Mouse (Mus musculus): Measurements from ENCODE around the gene St8sia1. TPM values are rescaled to one million over a fixed set of nuclear protein-coding genes. Genes with fewer than 3 reads are reported as not detected.
A peak's percentile ranks its signal among the peaks of the same experiment; 100 is the strongest.

Gene St8sia1
- total and polyA plus RNA-seq, 3 experiments = 0.01 TPM; not detected in 2

- no peak overlapping the region for H3K9ac ChIP-seq (ENCODE audit: control insufficient read depth, low read depth, low read length, poor library complexity, severe bottlenecking)
- H3K27ac ChIP-seq (ENCODE audit: control insufficient read depth, low read depth, low read length) = no peak overlapping the region
- peaks cover 6 to 23% of the 10 kb centered on the region in 2 experiments for H3K4me1 ChIP-seq (ENCODE audit: control insufficient read depth in 1 of 2, insufficient read depth in 2 of 2, low read length in 2 of 2)
- no peak for DNase-seq (ENCODE audit: low read depth, low spot score)
- H3K79me2 ChIP-seq (ENCODE audit: control insufficient read depth, insufficient read depth, low read length, poor library complexity) = no peaks in the 10 kb centered on the region
- no peaks in the 10 kb centered on the region for H3K9me3 ChIP-seq (replicated peaks; ENCODE audit: insufficient read depth, low read length)
- no peak for TF ChIP-seq UBTF (IDR thresholded peaks at IDR 0.05; ENCODE audit: borderline replicate concordance, insufficient read depth, low read depth, low read length)
- no peak for TF ChIP-seq ETS1 (IDR thresholded peaks at IDR 0.05; ENCODE audit: low read depth, low read length)
- TF ChIP-seq ZKSCAN1 (IDR thresholded peaks at IDR 0.05; ENCODE audit: low read depth, low read length) = no peak
- TF ChIP-seq ZMIZ1 (IDR thresholded peaks at IDR 0.05; ENCODE audit: low read depth, low read length) = no peak
- TF ChIP-seq RCOR1 (IDR thresholded peaks at IDR 0.05; ENCODE audit: low read depth, low read length) = no peak
- TF ChIP-seq POLR2A (IDR thresholded peaks at IDR 0.05; ENCODE audit: control insufficient read depth in 1 of 2, insufficient read depth in 1 of 2, low read depth in 1 of 2, low read length in 2 of 2, poor library complexity in 1 of 2) = no peak
- H3K27me3 ChIP-seq (ENCODE audit: control insufficient read depth in 1 of 2, insufficient read depth in 2 of 2, low read length in 2 of 2) = no peaks in the 10 kb centered on the region
- no peak overlapping the region for H3K4me3 ChIP-seq (ENCODE audit: control insufficient read depth in 1 of 2, insufficient read depth in 1 of 2, low read depth in 2 of 2, low read length in 2 of 2)
- peaks cover 0 to 9% of the 10 kb centered on the region in 2 experiments; a peak in 2 of 4 replicates for H3K36me3 ChIP-seq (ENCODE audit: control insufficient read depth in 1 of 2, insufficient read depth in 2 of 2, low read length in 2 of 2)
These were observed 162.6 kb downstream of the St8sia1 start for GRCm38 (mm10) chr6:142801687-142802086.

DNA sequence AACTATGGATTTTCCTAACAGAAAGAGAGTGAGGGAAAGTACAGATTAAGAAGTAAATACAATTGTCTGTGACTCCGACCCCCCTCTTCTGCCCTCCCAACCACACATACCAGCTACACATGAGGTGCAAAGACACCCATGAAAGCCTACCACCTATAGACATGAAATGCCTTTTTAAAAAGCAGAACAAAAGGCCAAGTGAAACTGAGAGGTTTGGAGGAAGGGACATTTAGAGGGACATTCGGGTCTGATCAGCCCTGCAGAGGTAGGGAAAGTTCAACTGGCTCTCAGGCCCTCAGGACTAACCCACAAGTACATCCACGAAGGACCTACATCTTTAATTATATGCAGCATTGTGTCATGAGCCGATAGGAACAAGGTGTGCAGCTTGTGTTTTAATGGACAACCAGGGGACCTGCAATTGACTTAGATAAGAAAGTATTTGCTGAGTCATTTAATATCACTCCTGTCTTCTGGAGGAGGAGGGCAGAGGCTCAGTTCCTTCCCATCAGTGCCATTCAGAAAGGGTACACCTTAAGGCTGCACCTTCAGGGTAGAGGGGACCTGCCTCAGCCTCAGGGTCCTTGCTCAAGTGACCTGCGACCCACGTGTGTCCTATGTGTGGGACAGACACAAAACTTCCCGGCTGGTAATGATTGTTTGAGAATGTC is 164.4 kb downstream of the St8sia1 start:
- DNase-seq (ENCODE audit: low read depth, low spot score) = peak; percentile 26
- H3K27ac ChIP-seq (ENCODE audit: control insufficient read depth, low read depth, low read length) = no peak overlapping the region
- H3K36me3 ChIP-seq (ENCODE audit: control insufficient read depth in 1 of 2, insufficient read depth in 2 of 2, low read length in 2 of 2) = peaks cover 0 to 2% of the 10 kb centered on the region in 2 experiments; a peak in 1 of 4 replicates
- no peaks in the 10 kb centered on the region for H3K27me3 ChIP-seq (ENCODE audit: control insufficient read depth in 1 of 2, insufficient read depth in 2 of 2, low read length in 2 of 2)
- no peaks in the 10 kb centered on the region for H3K79me2 ChIP-seq (ENCODE audit: control insufficient read depth, insufficient read depth, low read length, poor library complexity)
- H3K4me3 ChIP-seq (ENCODE audit: control insufficient read depth in 1 of 2, insufficient read depth in 1 of 2, low read depth in 2 of 2, low read length in 2 of 2) = no peak overlapping the region
- TF ChIP-seq UBTF (IDR thresholded peaks at IDR 0.05; ENCODE audit: borderline replicate concordance, insufficient read depth, low read depth, low read length) (no peak), ZC3H11A (IDR thresholded peaks at IDR 0.05; ENCODE audit: low read depth, low read length) (no peak), SMC3 (IDR thresholded peaks at IDR 0.05; ENCODE audit: low read depth, low read length) (no peak), MYC (IDR thresholded peaks at IDR 0.05; ENCODE audit: low read depth, low read length) (no peak), HCFC1 (IDR thresholded peaks at IDR 0.05; ENCODE audit: low read depth, low read length) (no peak), EP300 (IDR thresholded peaks at IDR 0.05; ENCODE audit: low read depth in 1 of 2, low read length in 2 of 2) (no peak), MAFK (IDR thresholded peaks at IDR 0.05; ENCODE audit: borderline replicate concordance, low read depth, low read length) (0 out of 2 replicates have a peak, but pooled peaks have one; percentile 44), NRF1 (IDR thresholded peaks at IDR 0.05; ENCODE audit: insufficient read depth, low read depth, low read length, poor library complexity, severe bottlenecking) (no peak), ZKSCAN1 (IDR thresholded peaks at IDR 0.05; ENCODE audit: low read depth, low read length) (no peak), GATA1 (IDR thresholded peaks at IDR 0.05; ENCODE audit: low read depth, low read length) (0 out of 2 replicates have a peak, but pooled peaks have one; percentile 16), JUND (IDR thresholded peaks at IDR 0.05; ENCODE audit: low read depth, low read length) (no peak), MAZ (IDR thresholded peaks at IDR 0.05; ENCODE audit: low read depth, low read length) (no peak), E2F4 (IDR thresholded peaks at IDR 0.05; ENCODE audit: borderline replicate concordance, low read depth, low read length) (no peak)
- H3K4me1 ChIP-seq (ENCODE audit: control insufficient read depth in 1 of 2, insufficient read depth in 2 of 2, low read length in 2 of 2) = peaks cover 4 to 11% of the 10 kb centered on the region in 2 experiments
- H3K9me3 ChIP-seq (replicated peaks; ENCODE audit: insufficient read depth, low read length) = no peaks in the 10 kb centered on the region
- no peak overlapping the region for H3K9ac ChIP-seq (ENCODE audit: control insufficient read depth, low read depth, low read length, poor library complexity, severe bottlenecking)
